Mouse (Mus musculus): Measurements from ENCODE around the gene Klrc3.
"Not testable (repeated sequence)": the region's sequence is repeated elsewhere in the genome, so short reads cannot be mapped to it uniquely, and the experiment has no call there.

Gene Klrc3

GRCm38 (mm10) chr6:129643237-129643636, at the start of gene Klrc3:
TSS of gene Klrc3 (minus strand) at chr6:129643337.
- DNase-seq: not testable (repeated sequence)

- DNase-seq: not testable (repeated sequence)
Observed at GRCm38 (mm10) chr6:129691436-129691835, 48.3 kb upstream of the Klrc3 start.

GRCm38 (mm10) chr6:129680379-129680778, 37.2 kb upstream of the Klrc3 start:
- peak; percentile 8 for DNase-seq

- DNase-seq: no peak
Observed at GRCm38 (mm10) chr6:129678873-129679272, 35.7 kb upstream of the Klrc3 start, which contains the start of gene Klrc1. TSS of gene Klrc1 (minus strand) at chr6:129678973.

GRCm38 (mm10) chr6:129661301-129661700, 18.2 kb upstream of the Klrc3 start:
- not testable (repeated sequence) for DNase-seq

GRCm38 (mm10) chr6:129660589-129660988, 17.5 kb upstream of the Klrc3 start, which contains the start of gene Klrc2:
TSS of gene Klrc2 (minus strand) at chr6:129660689.
- not testable (repeated sequence) for DNase-seq

- DNase-seq: not testable (repeated sequence)
Observed at GRCm38 (mm10) chr6:129644054-129644453, 917 bp upstream of the Klrc3 start.

GRCm38 (mm10) chr6:129631046-129631445, 12.1 kb downstream of the Klrc3 start:
- not testable (repeated sequence) for DNase-seq

- no peak for DNase-seq
Observed at GRCm38 (mm10) chr6:129623735-129624134, 19.4 kb downstream of the Klrc3 start, which contains the start of gene Klrk1. TSS of gene Klrk1 (minus strand) at chr6:129623864.

- no peak for DNase-seq
Observed at GRCm38 (mm10) chr6:129608372-129608771, 34.8 kb downstream of the Klrc3 start.

- no peak for DNase-seq
Observed at GRCm38 (mm10) chr6:129591508-129591907, 51.6 kb downstream of the Klrc3 start, which contains the start of gene Klrd1. TSS of gene Klrd1 (plus strand) at chr6:129591782.

All from thymus, postnatal 4 days (tissue).